Mouse (Mus musculus) brown adipose tissue, adult 24 weeks (tissue): Measurements from ENCODE around the gene Nostrin. TPM values are rescaled to one million over a fixed set of nuclear protein-coding genes. Genes with fewer than 3 reads are reported as not detected.

Experiments
- H3K27ac ChIP-seq: fragments of 200-500 bp; replicated peaks from 2 replicates; pipeline ENCODE4 v1.5.1; 2012; ENCODE audit warnings: low read depth, mild to moderate bottlenecking, low read length
- H3K4me1 ChIP-seq: fragments of 200-500 bp; 2 replicates; pipeline ENCODE4 v1.6.1; 2012; ENCODE audit warnings: low read length, mixed read lengths; ENCODE audit not compliant: control insufficient read depth, insufficient read depth, insufficient read length
- H3K4me3 ChIP-seq: fragments of 200-500 bp; 2 replicates; pipeline ENCODE4 v1.5.1; 2012; ENCODE audit warnings: low read depth, mild to moderate bottlenecking, low read length, moderate library complexity; ENCODE audit not compliant: insufficient read depth
- polyA plus RNA-seq: library from polyadenylated mRNA; stranded (reverse); fragments of >200 nt; gene quantifications from 2 replicates; pipeline ENCODE4 v1.2.4, GENCODE M21; 2012; ENCODE audit not compliant: missing spikeins, insufficient read depth, insufficient read length

Gene Nostrin
- polyA plus RNA-seq, 1 experiment: 3.6 TPM

DNA sequence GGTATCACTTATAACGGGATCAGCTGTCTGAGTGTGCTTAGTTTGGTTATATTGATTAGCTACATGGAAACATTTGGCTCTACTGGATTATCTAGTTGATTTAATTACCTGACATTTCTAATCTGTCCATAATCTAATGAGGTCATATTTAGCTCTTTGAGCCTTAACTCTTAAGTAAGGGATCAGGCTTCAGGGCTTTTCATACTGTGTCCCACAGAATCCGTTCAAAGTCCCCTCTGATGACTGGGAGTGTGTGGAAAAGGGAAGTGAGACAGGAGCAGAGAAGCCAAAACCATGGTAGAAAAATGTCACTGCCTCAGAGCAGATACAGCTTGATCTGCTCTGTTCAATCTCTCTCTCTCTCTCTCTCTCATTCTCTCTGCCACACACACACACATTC is 4.6 kb downstream of the Nostrin start:
- no peak overlapping the region for H3K27ac ChIP-seq
- H3K4me3 ChIP-seq: no peak overlapping the region
- H3K4me1 ChIP-seq: peaks cover 4% of the 10 kb centered on the region; the same call in 1 of the 2 replicates

GRCm38 (mm10) chr2:69140816-69141215 is 5.2 kb downstream of the Nostrin start:
- H3K27ac ChIP-seq: no peak overlapping the region
- 0 out of 2 replicates have a peak, but pooled peaks cover 2% of the 10 kb centered on the region for H3K4me1 ChIP-seq
- H3K4me3 ChIP-seq: no peak overlapping the region

- Histone ChIP-seq H3K4me1 (no peaks in the 10 kb centered on the region), H3K27ac (no peak overlapping the region), H3K4me3 (no peak overlapping the region)
Observed at GRCm38 (mm10) chr2:69148691-69149090, 13.1 kb downstream of the Nostrin start.

DNA sequence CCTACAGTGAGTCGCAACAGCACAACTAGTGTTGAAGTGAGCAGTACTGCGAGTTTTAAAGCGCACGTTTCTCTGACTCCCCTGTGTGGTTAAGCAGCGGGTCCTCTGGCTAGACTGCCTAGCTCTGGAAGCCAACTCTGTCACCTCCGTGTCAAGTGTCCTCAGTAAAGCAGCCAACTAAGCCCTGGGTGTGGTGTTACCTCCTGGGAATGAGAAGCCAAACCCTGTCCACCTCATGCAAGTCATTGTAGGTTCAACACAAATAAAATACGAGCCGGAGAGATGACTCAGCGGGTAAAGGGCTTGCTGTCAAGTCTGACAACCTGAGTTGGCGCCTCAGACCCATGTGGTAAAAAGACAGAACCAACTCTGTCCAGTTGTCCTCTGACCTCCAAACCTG is 13.6 kb downstream of the Nostrin start:
- Histone ChIP-seq H3K4me1 (no peaks in the 10 kb centered on the region), H3K4me3 (no peak overlapping the region), H3K27ac (no peak overlapping the region)

DNA sequence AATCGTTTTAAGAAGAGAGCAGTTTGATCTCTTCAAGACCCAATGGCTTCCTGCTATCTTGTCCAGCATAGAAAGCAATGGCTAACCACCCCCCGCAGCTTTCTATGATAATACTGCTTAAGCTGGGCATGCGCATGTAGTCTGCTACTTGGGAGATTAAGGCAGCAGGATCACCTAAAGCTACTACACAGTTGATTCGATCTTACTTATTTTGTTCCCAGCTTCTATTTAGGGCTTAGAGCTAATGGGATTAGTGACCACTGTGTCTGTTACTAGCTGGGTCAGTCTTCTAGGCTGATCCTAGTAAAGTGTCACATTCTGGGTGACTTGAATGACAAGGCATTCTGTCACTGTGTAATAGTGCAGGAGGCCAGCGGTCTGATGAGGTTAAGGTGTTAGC is 15.2 kb downstream of the Nostrin start:
- Histone ChIP-seq H3K27ac (no peak overlapping the region), H3K4me3 (no peak overlapping the region)

GRCm38 (mm10) chr2:69155861-69156260 is 20.3 kb downstream of the Nostrin start:
- no peaks in the 10 kb centered on the region for H3K4me1 ChIP-seq
- H3K27ac ChIP-seq: no peak overlapping the region
- H3K4me3 ChIP-seq: no peak overlapping the region

More for the DNA sequence above, 15.2 kb downstream of the Nostrin start:
- no peaks in the 10 kb centered on the region for H3K4me1 ChIP-seq

- no peak overlapping the region for H3K4me3 ChIP-seq
- H3K4me1 ChIP-seq: no peaks in the 10 kb centered on the region
- H3K27ac ChIP-seq: no peak overlapping the region
Observed at GRCm38 (mm10) chr2:69156283-69156682, 20.7 kb downstream of the Nostrin start.

GRCm38 (mm10) chr2:69158907-69159306 is 23.3 kb downstream of the Nostrin start:
- Histone ChIP-seq H3K4me3 (no peak overlapping the region), H3K27ac (no peak overlapping the region), H3K4me1 (no peaks in the 10 kb centered on the region)

DNA sequence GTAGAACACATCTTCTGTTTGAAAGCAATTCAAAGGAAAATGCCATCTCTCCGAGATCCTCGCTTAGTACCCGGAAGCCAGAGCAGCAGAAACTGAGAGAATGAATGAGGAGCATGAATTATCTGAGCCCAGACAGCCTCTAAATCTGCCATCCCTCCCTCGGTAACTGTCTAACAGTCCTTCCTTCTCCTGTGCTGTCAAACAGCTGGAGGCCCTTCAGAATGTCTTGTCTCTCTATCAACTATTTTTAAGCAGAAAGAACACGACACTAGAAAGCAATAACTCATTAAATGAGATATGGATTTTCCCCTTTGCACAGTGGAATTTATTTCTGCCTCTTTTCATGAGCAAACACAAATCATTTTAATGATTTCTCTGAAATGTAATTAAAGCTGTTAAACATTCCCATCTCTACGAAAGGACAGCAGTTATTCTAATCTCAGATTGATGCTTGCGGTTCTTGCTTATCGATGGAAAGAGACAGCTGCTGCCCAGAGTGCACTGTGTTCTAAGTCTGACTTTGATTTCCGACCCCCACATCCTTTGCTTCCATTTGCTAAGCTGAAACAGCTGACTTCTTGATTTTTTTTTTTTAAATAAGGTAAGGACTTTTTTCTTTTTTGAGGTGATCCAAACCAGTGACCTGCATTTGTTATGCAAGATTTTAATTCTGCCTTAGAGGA is 34.9 kb downstream of the Nostrin start:
- Histone ChIP-seq H3K27ac (no peak overlapping the region), H3K4me3 (no peak overlapping the region), H3K4me1 (no peaks in the 10 kb centered on the region)

DNA sequence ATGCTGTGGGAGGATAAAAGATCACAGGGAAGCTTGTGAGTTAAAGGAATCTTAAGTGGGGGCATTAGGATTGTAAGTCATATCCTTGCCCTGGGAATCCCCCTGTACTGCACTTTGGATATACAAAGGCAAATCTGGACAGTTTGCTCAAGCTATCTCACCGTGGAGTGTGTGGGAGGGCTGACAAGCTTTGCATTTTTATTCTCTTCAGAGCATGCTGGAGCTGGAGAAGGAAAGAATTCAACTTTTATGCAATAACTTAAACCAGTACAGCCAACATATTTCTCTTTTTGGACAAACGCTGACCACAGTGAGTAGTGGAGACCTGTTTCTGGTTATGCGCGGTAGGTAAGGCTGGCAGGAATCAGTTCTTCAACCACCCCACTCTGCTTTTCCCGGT is 39.7 kb downstream of the Nostrin start:
- Histone ChIP-seq H3K4me3 (no peak overlapping the region), H3K27ac (no peak overlapping the region), H3K4me1 (no peaks in the 10 kb centered on the region)

DNA sequence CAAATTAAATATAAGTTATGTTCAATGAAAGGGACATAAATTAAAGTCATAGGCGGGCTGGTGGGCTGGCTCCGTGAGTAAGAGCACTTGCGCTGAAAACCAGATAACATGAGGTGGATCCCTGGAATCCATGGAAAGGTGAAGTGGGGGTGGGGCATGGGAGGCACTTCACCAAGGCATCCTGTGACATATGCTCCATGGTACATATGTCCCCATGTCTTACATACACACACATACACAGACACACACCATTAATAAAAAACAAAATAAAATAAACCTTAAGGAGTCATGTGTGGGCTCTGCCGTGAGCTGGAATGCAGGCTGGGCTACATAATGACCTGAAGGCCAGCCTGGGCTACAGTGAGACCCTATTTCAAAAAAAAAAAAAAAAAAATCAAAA is 44.1 kb downstream of the Nostrin start:
- Histone ChIP-seq H3K4me3 (no peak overlapping the region), H3K27ac (no peak overlapping the region), H3K4me1 (no peaks in the 10 kb centered on the region)

DNA sequence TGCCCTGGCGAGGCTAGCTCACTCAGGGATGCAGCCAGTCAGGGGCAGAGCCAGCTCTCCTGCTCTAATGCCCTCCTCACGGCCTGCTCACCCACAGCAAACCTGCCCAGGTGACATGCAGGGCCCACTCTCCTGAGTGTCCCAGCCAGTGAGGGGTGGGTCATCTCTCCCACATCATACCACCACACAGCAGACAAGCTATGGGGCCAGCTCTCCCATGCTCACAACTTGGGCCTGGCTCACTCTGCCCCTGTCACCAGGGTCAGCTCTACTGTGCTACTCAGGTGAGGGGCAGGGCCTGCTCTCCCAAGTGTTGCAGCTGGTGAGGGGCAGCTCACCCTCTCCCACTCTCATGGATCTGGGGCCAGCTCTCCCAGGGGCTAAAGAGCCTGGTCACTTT is 52.4 kb downstream of the Nostrin start:
- Histone ChIP-seq H3K4me3 (no peak overlapping the region), H3K4me1 (no peaks in the 10 kb centered on the region), H3K27ac (no peak overlapping the region)

DNA sequence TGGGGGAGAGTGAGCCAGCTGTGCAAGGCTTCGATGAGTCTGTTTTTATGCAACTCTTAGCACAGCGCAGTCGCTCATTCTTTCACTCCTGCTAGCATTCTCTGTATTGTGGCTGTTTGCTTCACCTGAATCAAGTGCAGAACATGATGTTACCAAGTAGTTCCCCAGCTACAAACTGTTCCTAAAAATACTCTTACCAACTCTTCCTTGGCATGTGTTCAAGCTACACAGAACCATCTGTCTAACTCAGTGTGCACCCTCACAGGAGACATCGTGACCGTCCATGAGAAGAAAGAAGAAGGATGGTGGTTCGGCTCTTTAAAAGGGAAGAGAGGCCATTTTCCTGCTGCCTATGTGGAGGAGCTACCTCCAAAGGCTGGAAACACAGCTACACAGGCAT is 53.1 kb downstream of the Nostrin start:
- no peaks in the 10 kb centered on the region for H3K4me1 ChIP-seq
- H3K27ac ChIP-seq: no peak overlapping the region
- no peak overlapping the region for H3K4me3 ChIP-seq

- no peak overlapping the region for H3K4me3 ChIP-seq
- no peak overlapping the region for H3K27ac ChIP-seq
- no peaks in the 10 kb centered on the region for H3K4me1 ChIP-seq
Observed at GRCm38 (mm10) chr2:69189222-69189621, 53.6 kb downstream of the Nostrin start.

GRCm38 (mm10) chr2:69191059-69191458 is 55.5 kb downstream of the Nostrin start:
- H3K27ac ChIP-seq: no peak overlapping the region
- H3K4me3 ChIP-seq: no peak overlapping the region
- no peaks in the 10 kb centered on the region for H3K4me1 ChIP-seq

DNA sequence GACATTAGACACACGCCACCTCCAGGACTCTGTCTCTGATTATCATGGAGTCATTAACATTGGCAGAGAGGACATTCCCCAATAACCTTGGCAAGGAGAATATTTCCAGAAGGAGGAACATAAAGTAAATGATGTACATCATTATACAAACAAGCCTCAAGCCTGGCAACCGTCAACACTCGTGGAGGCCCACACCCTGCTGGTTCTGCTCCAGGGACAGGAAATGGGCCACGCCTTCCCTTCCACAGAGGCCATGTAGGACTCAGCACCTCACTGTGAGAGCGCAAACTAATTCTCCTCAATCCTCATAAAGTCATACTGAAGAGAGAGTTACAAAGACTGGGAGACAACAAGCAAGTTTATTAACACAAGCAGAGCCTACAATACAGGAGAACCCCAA is 58.0 kb downstream of the Nostrin start:
- Histone ChIP-seq H3K4me3 (no peak overlapping the region), H3K27ac (no peak overlapping the region), H3K4me1 (no peaks in the 10 kb centered on the region)
